Mouse (Mus musculus) urinary bladder, adult 2 months (tissue): ENCODE data around the gene Ank. TPM values are rescaled to one million over a fixed set of nuclear protein-coding genes. Genes with fewer than 3 reads are reported as not detected.
A peak's percentile ranks its signal among the peaks of the same experiment; 100 is the strongest.

Experiments used
- DNase-seq: peaks from one replicate; pipeline ENCODE4 v3.0.0; 2022; ENCODE audit warnings: low spot score
- polyA plus RNA-seq: library from polyadenylated mRNA; depleted of rRNA; stranded (reverse); fragments of >200 nt; gene quantifications from 2 replicates; pipeline ENCODE4 v1.2.3, GENCODE M21; 2012

Ank gene
- polyA plus RNA-seq, 1 experiment, result 53.4 TPM

DNA sequence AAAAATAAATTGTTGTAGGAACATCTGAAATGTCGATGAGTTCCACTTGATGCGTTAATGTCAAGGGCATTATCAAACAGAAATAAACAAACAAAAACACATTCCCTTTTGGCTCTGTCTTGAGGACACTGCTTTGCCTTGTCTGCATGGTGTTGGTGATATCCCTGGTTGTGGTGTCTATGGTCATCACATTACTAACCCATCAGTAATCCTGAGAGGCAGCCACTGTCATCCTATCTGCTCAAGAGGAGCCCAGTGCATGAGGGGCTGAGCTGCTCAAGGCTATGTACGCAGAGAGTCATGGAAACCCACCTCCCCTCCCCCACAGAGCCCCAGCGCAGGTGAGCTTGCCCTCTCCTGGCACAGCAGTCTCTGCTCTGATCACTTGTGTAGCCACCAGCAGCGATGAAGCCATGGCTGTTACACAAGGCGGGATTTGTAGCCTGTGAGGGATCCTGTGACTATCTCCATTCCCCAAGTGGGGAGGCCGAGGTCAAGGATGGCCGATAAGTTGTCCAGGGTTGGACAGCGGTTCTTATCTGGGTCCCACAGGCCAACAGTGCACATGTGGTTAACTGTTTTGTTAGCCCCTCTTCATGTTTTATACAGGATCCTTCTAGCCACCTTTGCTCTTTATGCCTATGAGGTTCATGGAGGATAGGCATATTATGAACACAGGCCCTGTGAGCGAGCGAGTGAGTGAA is 30.3 kb downstream of the Ank start:
- no peak for DNase-seq

DNA sequence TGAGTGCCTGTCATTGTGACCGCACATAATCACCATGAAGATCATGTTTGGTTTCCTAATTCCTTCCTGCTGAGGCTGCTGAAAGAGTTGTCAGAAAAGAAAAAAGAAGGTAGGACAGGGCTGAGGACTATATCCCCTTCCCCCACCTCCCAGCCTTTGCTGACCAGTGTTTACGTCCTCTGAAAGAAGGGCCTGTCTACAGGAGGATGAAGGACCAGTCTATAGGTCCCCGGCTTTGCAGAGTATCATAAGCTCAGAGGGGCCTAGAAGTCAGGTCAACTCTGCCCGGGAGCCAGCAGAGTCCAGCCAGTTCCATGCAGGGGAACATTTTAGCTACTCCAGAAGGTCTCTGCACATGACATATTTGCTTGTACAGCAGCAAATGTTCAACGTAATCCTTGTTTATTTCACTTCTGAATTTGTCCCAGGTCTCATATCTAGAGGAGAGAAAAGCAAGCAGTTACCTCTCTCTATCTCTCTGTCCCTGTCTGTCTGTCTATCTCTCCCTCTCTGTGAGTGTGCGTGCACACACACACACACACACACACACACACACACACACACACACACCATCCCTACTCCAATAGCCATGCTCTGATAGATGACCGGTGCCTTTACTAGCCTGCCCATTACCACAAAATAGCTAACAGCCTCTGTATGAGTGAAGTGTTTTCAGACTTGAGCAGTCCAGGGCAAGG is 31.0 kb downstream of the Ank start:
- DNase-seq, result no peak

DNA sequence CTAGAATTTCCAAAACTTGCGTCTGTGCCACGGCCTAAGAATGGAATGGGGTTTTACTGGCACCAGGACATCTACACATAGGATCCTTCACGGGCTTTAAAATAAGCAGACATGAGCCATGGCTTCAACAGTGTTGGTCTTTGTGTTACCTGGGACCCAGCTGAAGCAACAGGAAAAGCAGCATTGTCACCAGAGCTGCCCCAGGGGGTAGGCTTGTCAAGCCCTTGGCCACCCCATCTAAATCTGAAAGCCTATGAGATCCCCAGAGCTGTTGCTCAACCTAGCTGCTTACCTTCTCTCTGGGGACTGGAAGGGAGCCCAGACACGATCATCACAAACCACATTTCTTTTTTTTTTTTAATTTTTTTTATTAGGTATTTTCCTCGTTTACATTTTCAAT is 31.6 kb downstream of the Ank start:
- no peak for DNase-seq

DNA sequence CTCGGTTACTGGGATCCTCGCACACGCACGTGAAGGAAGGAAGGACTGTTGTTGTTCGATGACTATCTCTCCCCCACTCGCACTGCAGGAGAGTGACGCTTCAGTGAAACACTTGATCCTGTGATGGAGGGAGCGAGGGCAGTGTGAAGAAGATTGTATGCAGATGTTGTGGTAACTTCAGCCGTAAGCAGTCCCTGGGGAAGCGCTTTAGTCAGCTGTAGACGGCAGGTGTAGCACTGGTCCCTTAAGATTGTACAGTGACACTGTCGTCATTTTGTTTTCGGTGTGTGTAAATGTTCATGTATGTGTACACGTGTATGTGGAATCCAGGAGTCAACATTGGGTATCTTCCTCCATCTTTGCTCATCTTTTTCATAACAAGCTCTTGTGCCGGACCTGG is 33.9 kb downstream of the Ank start:
- no peak for DNase-seq

DNA sequence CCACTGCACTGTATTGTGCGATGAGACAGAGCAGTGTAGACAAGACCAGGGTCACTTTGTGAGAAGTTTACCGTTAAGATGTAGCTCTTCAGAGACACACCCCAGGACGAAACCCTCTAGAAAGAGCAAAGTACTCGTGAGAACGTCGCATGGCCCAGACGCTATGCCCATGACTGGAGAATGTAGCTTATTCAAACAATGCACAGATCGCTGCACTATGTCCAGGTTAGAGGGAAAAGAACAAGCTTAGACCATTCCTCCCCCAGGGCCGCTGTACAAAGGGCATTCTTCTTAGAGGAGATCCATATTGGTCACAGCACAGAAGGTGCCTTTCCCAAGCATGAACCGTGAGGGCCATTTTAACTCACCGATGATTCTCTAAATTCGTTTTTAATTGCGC is 35.9 kb downstream of the Ank start:
- DNase-seq, result no peak

GRCm38 (mm10) chr15:27503221-27503620 is 36.7 kb downstream of the Ank start:
- DNase-seq, result no peak

- DNase-seq, result no peak
These were observed 37.6 kb downstream of the Ank start for GRCm38 (mm10) chr15:27503801-27504730.

GRCm38 (mm10) chr15:27506127-27506886 is 39.8 kb downstream of the Ank start:
- DNase-seq, result no peak

DNA sequence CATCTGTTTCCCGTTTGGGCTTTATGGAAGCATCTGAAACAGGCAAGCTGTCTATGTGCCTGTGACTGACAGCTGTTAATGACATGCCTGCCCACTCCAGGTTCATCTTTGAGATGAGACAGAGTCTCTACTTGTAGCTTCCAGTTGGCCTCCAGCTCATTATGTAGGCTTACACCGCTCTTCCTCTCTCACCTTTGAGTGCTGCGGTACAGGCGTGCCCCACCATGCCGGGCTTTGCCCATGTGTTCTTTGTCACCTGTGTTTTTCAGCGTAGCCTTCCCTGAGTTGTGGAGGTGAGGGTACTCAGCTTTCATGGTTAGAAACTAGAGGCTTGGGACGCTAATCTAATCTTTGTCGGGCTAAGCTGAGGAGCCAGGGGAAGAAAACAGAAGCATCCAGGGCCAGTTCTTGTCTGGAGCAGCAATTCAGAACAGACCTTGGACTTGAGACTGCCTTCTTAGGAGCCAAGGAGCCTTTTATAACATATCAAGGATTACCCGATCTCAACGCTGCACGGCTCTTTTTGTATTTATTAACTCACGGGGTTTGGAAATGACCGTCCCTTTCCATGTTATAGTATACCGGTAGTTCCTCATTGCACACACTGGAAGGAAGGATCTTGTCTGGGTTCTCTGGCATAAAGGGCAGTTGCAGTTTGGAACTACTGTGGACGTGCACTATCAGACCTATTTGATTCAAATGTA is 40.6 kb downstream of the Ank start:
- DNase-seq, result no peak

DNA sequence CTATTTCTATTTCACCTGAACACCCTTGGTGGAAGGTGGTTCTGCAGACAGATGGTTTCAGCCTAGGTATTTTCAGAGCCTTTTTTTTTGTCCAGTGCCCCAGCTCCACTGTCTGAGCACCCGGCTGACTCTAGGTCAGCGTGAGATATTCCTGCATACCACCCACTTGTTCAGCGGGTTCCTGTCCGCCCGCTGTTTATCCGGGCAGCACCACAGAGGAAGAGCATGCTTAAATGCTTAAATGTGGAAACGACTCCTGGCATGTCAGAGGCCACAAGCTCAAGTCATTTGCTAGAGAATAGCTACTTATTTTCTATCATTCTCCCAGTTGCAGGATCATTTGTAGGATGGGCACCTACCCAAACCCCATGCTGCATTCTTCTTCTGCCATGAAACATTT is 41.7 kb downstream of the Ank start:
- DNase-seq, result no peak

DNA sequence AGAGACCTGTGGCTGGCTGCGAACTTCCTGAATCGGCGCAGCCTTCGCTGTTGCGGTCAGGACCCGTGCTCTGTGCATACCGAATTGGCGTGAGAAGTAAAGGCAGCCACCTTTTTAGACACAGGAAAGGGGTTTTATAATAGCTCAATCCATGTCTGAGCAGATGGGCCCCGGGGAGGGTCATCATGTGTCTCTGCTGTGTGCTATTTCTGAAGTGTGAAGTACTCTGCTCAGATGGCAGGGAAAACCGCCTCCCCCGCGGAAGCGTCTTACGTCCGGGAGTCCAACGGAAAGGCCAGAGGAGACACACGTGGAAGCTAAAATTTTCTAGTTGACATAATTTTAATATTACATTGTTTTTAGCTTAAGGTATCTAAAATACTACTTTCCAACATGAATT is 42.5 kb downstream of the Ank start:
- no peak for DNase-seq

DNA sequence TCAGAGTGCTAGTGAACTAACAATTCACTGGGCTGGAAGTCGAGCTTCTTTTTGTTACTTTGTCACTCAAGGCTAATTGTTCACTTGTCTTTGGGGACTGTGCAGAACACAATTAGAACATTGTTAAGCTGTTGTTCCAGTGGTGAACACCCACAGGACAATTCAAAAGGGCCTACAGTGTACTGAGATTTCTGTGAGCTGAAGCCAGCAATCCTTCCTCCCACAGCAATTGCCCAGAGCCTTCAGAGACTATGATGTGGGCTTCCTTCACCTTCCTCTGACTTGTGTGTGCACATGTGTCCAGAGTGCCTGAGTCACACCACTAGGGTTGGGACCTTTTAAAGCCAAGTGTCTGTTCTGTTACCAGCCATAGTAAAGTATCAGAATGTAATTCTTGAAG is 50.5 kb downstream of the Ank start:
- DNase-seq, result no peak

DNA sequence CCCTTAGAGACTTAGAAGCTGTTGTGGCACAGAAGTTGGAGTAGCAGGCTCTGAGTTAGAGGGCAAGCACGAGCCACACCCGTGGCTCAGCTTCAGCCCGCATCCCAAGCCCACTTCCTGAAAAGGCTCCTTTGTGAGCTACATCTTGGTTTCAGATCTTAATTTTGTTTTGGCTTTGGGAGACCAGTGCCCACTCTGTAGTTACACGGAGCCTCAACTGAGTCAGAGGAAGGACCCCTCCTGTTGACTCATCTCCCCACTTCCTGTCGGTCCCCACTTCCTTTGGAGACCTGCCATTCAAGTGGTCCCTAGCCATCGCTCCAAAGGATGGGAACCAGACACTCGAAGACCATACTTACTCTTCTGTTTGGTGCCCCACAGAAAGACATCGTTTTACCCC is 51.5 kb downstream of the Ank start:
- DNase-seq, result no peak

- DNase-seq, result no peak
These were observed 53.4 kb downstream of the Ank start for GRCm38 (mm10) chr15:27519857-27520256.

DNA sequence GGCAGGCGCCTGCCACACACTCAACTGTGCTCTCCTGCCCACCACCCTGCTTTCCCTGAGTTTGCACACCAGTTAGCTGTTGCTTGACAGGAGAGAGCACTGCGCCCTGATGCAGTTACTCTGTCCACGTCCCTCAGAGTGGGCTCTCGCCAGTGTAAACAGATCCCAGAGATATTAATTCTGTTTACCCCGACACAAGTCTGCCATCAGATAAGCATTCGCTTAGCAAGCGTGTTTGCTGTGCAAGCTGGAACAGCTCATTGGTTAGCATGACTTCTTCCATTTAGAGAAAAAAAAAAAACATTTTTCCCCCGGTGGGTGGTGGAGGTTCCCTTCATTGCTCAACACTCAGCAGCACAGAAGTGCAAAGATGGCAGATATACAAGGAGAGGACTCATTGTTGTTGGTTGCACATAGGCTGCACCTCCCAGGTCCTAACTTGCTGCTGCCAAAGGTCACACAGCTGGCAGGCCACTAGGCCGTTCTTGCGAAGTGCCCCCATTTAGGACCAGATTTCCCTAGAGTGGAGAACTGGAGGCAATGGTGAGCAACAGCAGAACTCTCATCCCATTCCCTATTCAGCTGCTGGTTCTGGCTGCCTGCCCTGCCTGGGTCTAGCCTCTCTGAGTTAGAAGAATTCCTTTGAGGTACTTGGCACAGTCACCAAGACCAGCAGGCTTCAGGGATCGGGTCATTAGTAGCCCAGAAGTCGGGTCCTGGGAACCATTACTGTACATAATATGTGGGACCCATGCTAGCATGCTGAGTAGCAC is 58.9 kb downstream of the Ank start:
- DNase-seq, result peak; percentile 24

GRCm38 (mm10) chr15:27528896-27529295 is 62.4 kb downstream of the Ank start:
- no peak for DNase-seq

- no peak for DNase-seq
These were observed 63.5 kb downstream of the Ank start for GRCm38 (mm10) chr15:27530023-27530422.

- DNase-seq, result no peak
These were observed 66.6 kb downstream of the Ank start for GRCm38 (mm10) chr15:27533036-27533435.

DNA sequence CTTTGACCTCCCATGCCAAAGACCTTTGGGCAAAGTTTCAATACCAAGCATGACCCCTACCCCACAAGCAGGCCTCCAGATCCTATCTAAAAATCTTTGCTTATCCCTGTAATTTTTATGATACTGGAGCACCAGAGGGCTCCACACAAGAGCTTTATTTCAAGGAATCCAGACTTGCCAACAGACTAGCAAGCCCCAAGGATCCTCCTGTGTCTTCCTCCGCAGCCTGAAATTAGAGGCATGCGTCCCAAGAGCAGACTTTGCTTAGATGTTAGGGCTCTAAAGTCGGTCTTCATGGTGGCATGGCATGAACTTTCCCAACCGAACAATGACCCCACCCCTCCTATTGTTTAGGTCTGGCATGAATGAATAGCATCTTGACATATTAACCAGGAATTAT is 69.2 kb downstream of the Ank start:
- DNase-seq, result no peak

DNA sequence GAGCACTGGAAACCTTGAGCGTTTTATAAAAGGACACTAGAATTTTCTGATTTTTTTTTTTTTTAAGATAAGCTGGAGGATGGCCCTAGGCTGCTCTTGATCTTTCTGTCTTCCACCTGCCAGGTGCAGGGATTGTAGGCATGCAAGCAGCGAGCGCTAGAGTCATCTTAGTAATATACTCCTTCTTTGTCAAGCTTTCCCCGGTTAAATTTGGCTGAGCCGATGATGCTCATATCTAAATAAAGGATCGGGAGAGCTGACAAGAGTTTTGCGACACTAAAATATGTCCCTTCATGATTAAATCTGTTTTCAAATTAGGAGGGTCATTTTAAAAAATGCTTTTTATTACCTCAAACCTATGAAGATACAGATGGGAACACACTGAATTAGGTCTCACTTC is 69.7 kb downstream of the Ank start:
- no peak for DNase-seq
